Mouse (Mus musculus): Measurements from ENCODE around the gene Cyp2w1. TPM values are rescaled to one million over a fixed set of nuclear protein-coding genes. Genes with fewer than 3 reads are reported as not detected.

The Cyp2w1 gene
- total and polyA plus RNA-seq, 3 experiments: not detected

GRCm38 (mm10) chr5:139405953-139406352 lies 53.5 kb downstream of the Cyp2w1 start:
- no peak overlapping the region for H3K9ac ChIP-seq (ENCODE audit: control insufficient read depth, low read depth, low read length, poor library complexity, severe bottlenecking)
- no peaks in the 10 kb centered on the region for H3K27me3 ChIP-seq (ENCODE audit: control insufficient read depth in 1 of 2, insufficient read depth in 2 of 2, low read length in 2 of 2)
- no peaks in the 10 kb centered on the region for H3K79me2 ChIP-seq (ENCODE audit: control insufficient read depth, insufficient read depth, low read length, poor library complexity)
- no peaks in the 10 kb centered on the region for H3K9me3 ChIP-seq (replicated peaks; ENCODE audit: insufficient read depth, low read length)
- no peaks in the 10 kb centered on the region for H3K36me3 ChIP-seq (ENCODE audit: control insufficient read depth in 1 of 2, insufficient read depth in 2 of 2, low read length in 2 of 2)
- H3K4me3 ChIP-seq (ENCODE audit: control insufficient read depth in 1 of 2, insufficient read depth in 1 of 2, low read depth in 2 of 2, low read length in 2 of 2): no peak overlapping the region
- H3K4me1 ChIP-seq (ENCODE audit: control insufficient read depth in 1 of 2, insufficient read depth in 2 of 2, low read length in 2 of 2): peaks cover 0 to 3% of the 10 kb centered on the region in 2 experiments; a peak in 1 of 4 replicates
- DNase-seq (ENCODE audit: low read depth, low spot score): no peak
- no peak overlapping the region for H3K27ac ChIP-seq (ENCODE audit: control insufficient read depth, low read depth, low read length)
- TF ChIP-seq CHD1 (IDR thresholded peaks at IDR 0.05; ENCODE audit: low read depth, low read length): no peak
- no peak for TF ChIP-seq MEF2A (IDR thresholded peaks at IDR 0.05; ENCODE audit: extremely low read depth, insufficient replicate concordance, low read depth, low read length, poor library complexity, severe bottlenecking)
- no peak for TF ChIP-seq TBP (IDR thresholded peaks at IDR 0.05; ENCODE audit: low read depth, low read length)
- TF ChIP-seq MAFK (IDR thresholded peaks at IDR 0.05; ENCODE audit: borderline replicate concordance, low read depth, low read length): no peak
- TF ChIP-seq MAZ (IDR thresholded peaks at IDR 0.05; ENCODE audit: low read depth, low read length): no peak
- no peak for TF ChIP-seq RCOR1 (IDR thresholded peaks at IDR 0.05; ENCODE audit: low read depth, low read length)
- no peak for TF ChIP-seq RAD21 (IDR thresholded peaks at IDR 0.05; ENCODE audit: low read depth, low read length)
- TF ChIP-seq SIN3A (IDR thresholded peaks at IDR 0.05; ENCODE audit: low read length): no peak
- TF ChIP-seq TCF12 (IDR thresholded peaks at IDR 0.05; ENCODE audit: low read depth, low read length): no peak

Other genes with a start within 250 kb of the Cyp2w1 start
- gene Prkar1b, start 202.6 kb upstream of the Cyp2w1 start, total RNA-seq (2012; rRNA removed): not detected in 2 replicates
- gene Prkar1b, start 202.6 kb upstream of the Cyp2w1 start, polyA plus RNA-seq (2012; ENCODE audit: insufficient read depth in 1 of 2, insufficient read length in 2 of 2, low read depth in 1 of 2, low replicate concordance in 2 of 2, missing spikeins in 1 of 2): not detected
- gene Dnaaf5, start 202.4 kb upstream of the Cyp2w1 start, total RNA-seq (2012; rRNA removed): 17.0 and 20.1 TPM in 2 replicates
- gene Dnaaf5, start 202.4 kb upstream of the Cyp2w1 start, polyA plus RNA-seq (2012; ENCODE audit: insufficient read depth in 1 of 2, insufficient read length in 2 of 2, low read depth in 1 of 2, low replicate concordance in 2 of 2, missing spikeins in 1 of 2): 10 to 100 TPM in 1 of 2 experiments, not detected in 1; 35.4 TPM
- 71.1 and 71.3 TPM in 2 replicates for gene Sun1, start 152.0 kb upstream of the Cyp2w1 start, total RNA-seq (2012; rRNA removed)
- 10 to 100 TPM in 1 of 2 experiments, not detected in 1; 79.0 TPM for gene Sun1, start 152.0 kb upstream of the Cyp2w1 start, polyA plus RNA-seq (2012; ENCODE audit: insufficient read depth in 1 of 2, insufficient read length in 2 of 2, low read depth in 1 of 2, low replicate concordance in 2 of 2, missing spikeins in 1 of 2)
- gene Get4, start 100.3 kb upstream of the Cyp2w1 start, total RNA-seq (2012; rRNA removed): 108 and 117 TPM in 2 replicates
- 100 to 1,000 TPM in 1 of 2 experiments, not detected in 1; 180 TPM for gene Get4, start 100.3 kb upstream of the Cyp2w1 start, polyA plus RNA-seq (2012; ENCODE audit: insufficient read depth in 1 of 2, insufficient read length in 2 of 2, low read depth in 1 of 2, low replicate concordance in 2 of 2, missing spikeins in 1 of 2)
- 38.3 and 52.9 TPM in 2 replicates for gene Adap1, start 27.0 kb upstream of the Cyp2w1 start, total RNA-seq (2012; rRNA removed)
- 10 to 100 TPM in 1 of 2 experiments, not detected in 1; 59.8 TPM for gene Adap1, start 27.0 kb upstream of the Cyp2w1 start, polyA plus RNA-seq (2012; ENCODE audit: insufficient read depth in 1 of 2, insufficient read length in 2 of 2, low read depth in 1 of 2, low replicate concordance in 2 of 2, missing spikeins in 1 of 2)
- gene Cox19, start 1.2 kb upstream of the Cyp2w1 start, total RNA-seq (2012; rRNA removed): 49.1 and 53.0 TPM in 2 replicates
- gene Cox19, start 1.2 kb upstream of the Cyp2w1 start, polyA plus RNA-seq (2012; ENCODE audit: insufficient read depth in 1 of 2, insufficient read length in 2 of 2, low read depth in 1 of 2, low replicate concordance in 2 of 2, missing spikeins in 1 of 2): 10 to 100 TPM in 1 of 2 experiments, not detected in 1; 73.2 TPM
- 0.92 and 2.1 TPM in 2 replicates for gene Gpr146, start 25.1 kb downstream of the Cyp2w1 start, total RNA-seq (2012; rRNA removed)
- gene Gpr146, start 25.1 kb downstream of the Cyp2w1 start, polyA plus RNA-seq (2012; ENCODE audit: insufficient read depth in 1 of 2, insufficient read length in 2 of 2, low read depth in 1 of 2, low replicate concordance in 2 of 2, missing spikeins in 1 of 2): 1 to 10 TPM in 1 of 2 experiments, not detected in 1; 4.5 TPM
- gene C130050O18Rik, start 52.7 kb downstream of the Cyp2w1 start, total RNA-seq (2012; rRNA removed): 0.10 and 0.12 TPM in 2 replicates
- gene C130050O18Rik, start 52.7 kb downstream of the Cyp2w1 start, polyA plus RNA-seq (2012; ENCODE audit: insufficient read depth in 1 of 2, insufficient read length in 2 of 2, low read depth in 1 of 2, low replicate concordance in 2 of 2, missing spikeins in 1 of 2): under 1 TPM in 1 of 2 experiments, not detected in 1; 0.21 TPM
- gene Gper1, start 70.5 kb downstream of the Cyp2w1 start, total RNA-seq (2012; rRNA removed): 0.07 and 0.15 TPM in 2 replicates
- gene Gper1, start 70.5 kb downstream of the Cyp2w1 start, polyA plus RNA-seq (2012; ENCODE audit: insufficient read depth in 1 of 2, insufficient read length in 2 of 2, low read depth in 1 of 2, low replicate concordance in 2 of 2, missing spikeins in 1 of 2): under 1 TPM in 1 of 2 experiments, not detected in 1; 0.07 TPM
- 43.2 and 58.1 TPM in 2 replicates for gene 3110082I17Rik, start 107.9 kb downstream of the Cyp2w1 start, total RNA-seq (2012; rRNA removed)
- 10 to 100 TPM in 1 of 2 experiments, not detected in 1; 79.5 TPM for gene 3110082I17Rik, start 107.9 kb downstream of the Cyp2w1 start, polyA plus RNA-seq (2012; ENCODE audit: insufficient read depth in 1 of 2, insufficient read length in 2 of 2, low read depth in 1 of 2, low replicate concordance in 2 of 2, missing spikeins in 1 of 2)
- 12.4 and 13.8 TPM in 2 replicates for gene Zfand2a, start 131.9 kb downstream of the Cyp2w1 start, total RNA-seq (2012; rRNA removed)
- 10 to 100 TPM in 1 of 2 experiments, not detected in 1; 15.3 TPM for gene Zfand2a, start 131.9 kb downstream of the Cyp2w1 start, polyA plus RNA-seq (2012; ENCODE audit: insufficient read depth in 1 of 2, insufficient read length in 2 of 2, low read depth in 1 of 2, low replicate concordance in 2 of 2, missing spikeins in 1 of 2)
- not detected in 2 replicates for gene Uncx, start 190.9 kb downstream of the Cyp2w1 start, total RNA-seq (2012; rRNA removed)
- not detected for gene Uncx, start 190.9 kb downstream of the Cyp2w1 start, polyA plus RNA-seq (2012; ENCODE audit: insufficient read depth in 1 of 2, insufficient read length in 2 of 2, low read depth in 1 of 2, low replicate concordance in 2 of 2, missing spikeins in 1 of 2)

All from MEL (cell line).